In the genomic region with DNA sequence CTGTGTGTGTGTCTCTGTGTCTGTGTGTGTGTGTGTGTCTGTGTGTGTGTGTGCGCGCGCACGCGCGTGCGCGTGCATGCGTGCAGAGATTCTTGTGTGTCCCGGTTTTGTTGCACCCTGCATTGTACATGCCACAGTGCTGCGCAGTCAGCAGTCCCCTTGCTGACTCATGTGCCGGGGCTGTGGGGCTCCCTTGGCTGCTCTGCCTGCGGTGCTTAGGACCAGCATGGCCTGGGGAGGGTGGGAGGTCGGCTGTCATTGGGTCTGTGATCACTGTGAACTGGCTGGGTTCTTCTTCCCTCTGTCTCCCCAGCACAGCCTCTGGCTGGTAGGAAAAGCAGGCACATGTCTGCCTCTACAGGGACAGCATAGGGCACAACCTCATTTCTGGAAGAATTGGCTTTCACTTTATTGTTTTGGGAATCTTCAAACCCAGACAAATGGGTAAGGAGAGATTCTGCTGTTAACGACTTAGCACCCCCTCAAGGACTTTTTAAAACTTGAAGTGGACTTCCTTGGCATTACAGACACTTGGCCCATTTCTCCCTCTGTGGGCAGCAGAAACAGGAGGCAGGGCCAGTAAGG, we compare ENCODE assay signal across 8 mouse cellular contexts. TPM values are rescaled to one million over a fixed set of nuclear protein-coding genes. Genes with fewer than 3 reads are reported as not detected.
A peak's percentile ranks its signal among the peaks of the same experiment; 100 is the strongest.
DNase-seq lines count a peak whose midpoint lies in the region; ATAC-seq and TF ChIP-seq lines count a peak whose summit lies in the region.

No protein-coding gene starts in this region.

- peak; percentile 10; the same call in 1 of the 2 replicates for ATAC-seq in forebrain, embryonic 14.5 days
- peak; percentile 28 for ATAC-seq in inflammation-experienced regulatory T-cells, adult 6 months
- peak; percentile 26; the same call in 1 of the 2 replicates for ATAC-seq in liver, embryonic 14.5 days (ENCODE audit: insufficient read depth)

- H3K9ac ChIP-seq in heart, adult 2 months (ENCODE audit: low read depth, low read length), result peak overlapping the region; percentile 45
- H3K9ac ChIP-seq in forebrain, embryonic 14.5 days (ENCODE audit: low read length), result peak overlapping the region; percentile 59
- H3K9ac ChIP-seq in liver, embryonic 14.5 days (replicated peaks), result peak overlapping the region; percentile 49; the same call in 1 of the 2 replicates

- TF ChIP-seq EP300 in heart, adult 2 months (IDR thresholded peaks at IDR 0.05; ENCODE audit: insufficient read depth, low read depth, low read length), result no peak
- TF ChIP-seq EP300 in liver, embryonic 14.5 days (IDR thresholded peaks at IDR 0.05; ENCODE audit: low read depth), result no peak

- H3K27me3 ChIP-seq in heart, adult 2 months (ENCODE audit: control insufficient read depth, insufficient read depth, low read length), result no peaks in the 10 kb centered on the region
- H3K27me3 ChIP-seq in forebrain, embryonic 14.5 days (replicated peaks; ENCODE audit: control insufficient read depth, insufficient read depth, low read length), result no peaks in the 10 kb centered on the region
- H3K27me3 ChIP-seq in liver, embryonic 14.5 days (ENCODE audit: control insufficient read depth, insufficient read depth, low read length), result no peaks in the 10 kb centered on the region

- H3K27ac ChIP-seq in heart, adult 2 months, result peak overlapping the region; percentile 70
- peak overlapping the region; percentile 77 for H3K27ac ChIP-seq in forebrain, embryonic 14.5 days (ENCODE audit: low read depth, low read length)
- no peak overlapping the region for H3K27ac ChIP-seq in liver, embryonic 14.5 days

- no peaks in the 10 kb centered on the region for H3K36me3 ChIP-seq in heart, adult 2 months (ENCODE audit: control insufficient read depth, insufficient read depth, low read length)
- H3K36me3 ChIP-seq in forebrain, embryonic 14.5 days (ENCODE audit: control insufficient read depth, insufficient read depth, low read length), result no peaks in the 10 kb centered on the region
- no peaks in the 10 kb centered on the region for H3K36me3 ChIP-seq in liver, embryonic 14.5 days (replicated peaks; ENCODE audit: control insufficient read depth, insufficient read depth, low read depth)

- H3K4me1 ChIP-seq in heart, adult 2 months (ENCODE audit: control insufficient read depth, insufficient read depth, low read length), result peaks cover 18% of the 10 kb centered on the region
- H3K4me1 ChIP-seq in forebrain, embryonic 14.5 days (ENCODE audit: control insufficient read depth, insufficient read depth, low read length), result peaks cover 45% of the 10 kb centered on the region
- H3K4me1 ChIP-seq in liver, embryonic 14.5 days (replicated peaks; ENCODE audit: control insufficient read depth in 2 of 2, insufficient read depth in 2 of 2, low read length in 1 of 2), result peaks cover 2 to 37% of the 10 kb centered on the region in 2 experiments; a peak in 3 of 4 replicates

- no peaks in the 10 kb centered on the region for H3K9me3 ChIP-seq in forebrain, embryonic 14.5 days (replicated peaks; ENCODE audit: control insufficient read depth, low read length)
- no peaks in the 10 kb centered on the region for H3K9me3 ChIP-seq in liver, embryonic 14.5 days (ENCODE audit: control insufficient read depth, low read length)

- H3K4me2 ChIP-seq in forebrain, embryonic 14.5 days (ENCODE audit: low read length), result peak overlapping the region; percentile 36
- peak overlapping the region; percentile 73 for H3K4me2 ChIP-seq in liver, embryonic 14.5 days (ENCODE audit: low read depth)

- intact Hi-C loops in heart, adult 2 months (cut with DNase I), result loop anchor here (1.0 to 5.0 kb wide), 4 partner anchors 37 to 195 kb away; no protein-coding TSS in a partner anchor
- intact Hi-C loops in heart, postnatal 25 days (cut with DNase I), result loop anchor here (2.0 to 5.0 kb wide), 6 partner anchors 37 to 289 kb away; no protein-coding TSS in a partner anchor

- DNase-seq in heart, adult 2 months, result peak; percentile 51 to 52
- no peak for DNase-seq in heart, postnatal 25 days (ENCODE audit: low spot score)
- DNase-seq in NIH3T3 (ENCODE audit: low read depth), result peak; percentile 52
- no peak for DNase-seq in forebrain, embryonic 14.5 days (ENCODE audit: low spot score)
- DNase-seq in liver, embryonic 14.5 days (ENCODE audit: low read depth in 3 of 3, low spot score in 3 of 3), result no peak
- DNase-seq in neural tube, embryonic 10.5 days (ENCODE audit: extremely low spot score, low spot score), result peak; percentile 38
- no peak for DNase-seq in left cerebral cortex, adult 9 months (ENCODE audit: low spot score in 2 of 2)

- TF ChIP-seq POLR2A in heart, adult 2 months (IDR thresholded peaks at IDR 0.05; ENCODE audit: insufficient read depth, low read depth, low read length), result no peak

- no peaks in the 10 kb centered on the region; the same call in 1 of the 2 replicates for H3K79me2 ChIP-seq in heart, adult 2 months (replicated peaks; ENCODE audit: control insufficient read depth, insufficient read depth, low read length)

- peak overlapping the region; percentile 52 for H3K4me3 ChIP-seq in heart, adult 2 months
- peak overlapping the region; percentile 1; the same call in 1 of the 2 replicates for H3K4me3 ChIP-seq in forebrain, embryonic 14.5 days (ENCODE audit: low read depth, low read length)
- peak overlapping the region; percentile 46 to 51 for H3K4me3 ChIP-seq in liver, embryonic 14.5 days (ENCODE audit: insufficient read depth in 1 of 2, low read depth in 2 of 2, low read length in 2 of 2)

- no peak for TF ChIP-seq CTCF in heart, adult 2 months (IDR thresholded peaks at IDR 0.05)
- TF ChIP-seq CTCF in liver, embryonic 14.5 days (IDR thresholded peaks at IDR 0.05; ENCODE audit: low read depth), result no peak

- 44% methylated on average over 15 of the region's 15 CpGs for WGBS in heart, adult 2 months
- WGBS in forebrain, embryonic 14.5 days, result 58% methylated on average over 15 of the region's 15 CpGs
- 53% methylated on average over 15 of the region's 15 CpGs for WGBS in liver, embryonic 14.5 days (ENCODE audit: insufficient replicate concordance)

RNA-seq across cellular contexts. Expression of gene Bach2, which starts 11.2 kb away (rescaled TPM):
- 1 to 10 TPM; 3.9 to 4.2 TPM for total RNA-seq in heart, adult 2 months (2021)
- polyA plus RNA-seq in heart, adult 2 months (2012; rRNA removed), result 2.4 and 4.7 TPM in 2 replicates
- 1 to 10 TPM; 6.9 to 7.9 TPM for total RNA-seq in heart, postnatal 25 days (2021)
- 21.9 and 26.0 TPM in 2 replicates for polyA plus RNA-seq in forebrain, embryonic 14.5 days (2014; fragmentation: Nextera tagmentation; extraction: Ambion mirVana)
- polyA plus RNA-seq in inflammation-experienced regulatory T-cells, adult 6 months (2017; shearing (Covaris generic)), result 10 to 100 TPM in 2 of 3 experiments, 1 to 10 TPM in 1; 1.9 to 18.4 (median 14.6) TPM
- polyA plus RNA-seq in liver, embryonic 14.5 days (2012; rRNA removed), result 0.41 and 0.45 TPM in 2 replicates
- polyA plus RNA-seq in liver, embryonic 14.5 days (2014; fragmentation: Nextera tagmentation; extraction: Ambion mirVana), result 0.66 and 0.67 TPM in 2 replicates

Comparison
In these comparisons a context has a peak if more than half of its experiments do, and no peak if none do; other contexts are left out.
1. DNase-seq: peak in heart, adult 2 months (2 of 2), NIH3T3 (single experiment) and neural tube, embryonic 10.5 days (single experiment); none in heart, postnatal 25 days (single experiment), forebrain, embryonic 14.5 days (single experiment), liver, embryonic 14.5 days (0 of 3) and left cerebral cortex, adult 9 months (0 of 2).
2. H3K4me3 ChIP-seq: peak in every context shown above with its lines; median percentile 52 in heart, adult 2 months; 48 in liver, embryonic 14.5 days; 1 in forebrain, embryonic 14.5 days.
3. Peak in every context shown above with its lines, with median percentiles within 50 percentile points of each other: H3K9ac ChIP-seq and ATAC-seq.